Mouse (Mus musculus): ENCODE results near the gene Nphs1.

GRCm38 (mm10) chr7:30464816-30465300, 6.7 kb downstream of the Nphs1 start:
- TF ChIP-seq EP300 (IDR thresholded peaks at IDR 0.05; ENCODE audit: low read length): no peak
- TF ChIP-seq ZNF384 (IDR thresholded peaks at IDR 0.05; ENCODE audit: low read depth, low read length): no peak
- TF ChIP-seq ETS1 (conservative IDR thresholded peaks at IDR 0.05; ENCODE audit: low read depth, low read length): no peak
- no peak for TF ChIP-seq RAD21 (IDR thresholded peaks at IDR 0.05; ENCODE audit: low read depth, low read length)
- TF ChIP-seq CTCF (conservative IDR thresholded peaks at IDR 0.05 in 1 of 2, IDR thresholded peaks at IDR 0.05 in 1 of 2; ENCODE audit: low read depth in 2 of 2, low read length in 2 of 2): no peak
- TF ChIP-seq POLR2A (IDR thresholded peaks at IDR 0.05; ENCODE audit: low read depth, low read length): no peak
- TF ChIP-seq RCOR1 (conservative IDR thresholded peaks at IDR 0.05; ENCODE audit: low read depth, low read length): no peak
- TF ChIP-seq JUND (conservative IDR thresholded peaks at IDR 0.05; ENCODE audit: low read depth, low read length): no peak
- no peak for TF ChIP-seq MYC (IDR thresholded peaks at IDR 0.05; ENCODE audit: low read depth, low read length)
- no peak for TF ChIP-seq USF1 (IDR thresholded peaks at IDR 0.05; ENCODE audit: low read depth, low read length)
- TF ChIP-seq ZC3H11A (IDR thresholded peaks at IDR 0.05; ENCODE audit: low read depth, low read length): no peak
- TF ChIP-seq MAFK (IDR thresholded peaks at IDR 0.05; ENCODE audit: insufficient replicate concordance, low read length): no peak

All from CH12.LX (cell line).